Mouse (Mus musculus) layer of hippocampus, postnatal 36 days (tissue): Measurements from ENCODE around the gene Ccl26. TPM values are rescaled to one million over a fixed set of nuclear protein-coding genes. Genes with fewer than 3 reads are reported as not detected.

Experiments used
- DNase-seq, 2 experiments: peaks; one replicate each; pipeline ENCODE4 v3.0.0; 2022
- total RNA-seq, 2 experiments: library from RNA; stranded (reverse); gene quantifications; 2 replicates each; pipeline ENCODE4 v1.2.3; 2021

Ccl26 gene
- total RNA-seq, 2 experiments from 2014 or later: not detected

GRCm38 (mm10) chr5:135537794-135538214 lies 25.6 kb downstream of the Ccl26 start:
- DNase-seq: no peak

DNA sequence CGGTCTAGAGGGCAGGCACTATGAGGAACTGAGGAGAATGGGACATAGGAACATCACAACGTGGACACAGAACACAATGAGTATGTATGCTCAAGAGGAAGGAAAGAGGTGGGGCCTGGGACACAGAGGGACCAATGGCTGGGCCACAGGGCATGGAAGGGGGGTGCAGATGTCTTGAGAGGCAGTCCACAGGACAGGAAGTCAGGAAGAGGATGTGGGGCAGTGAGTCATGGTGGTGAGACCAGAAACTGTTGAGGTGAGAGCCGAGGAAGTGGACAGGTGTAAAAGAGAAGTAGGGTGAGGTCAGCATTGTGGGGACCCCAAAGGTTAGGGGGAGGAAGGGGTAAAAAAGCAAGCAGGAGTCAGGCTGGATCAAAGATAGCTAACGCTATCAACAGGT lies 26.0 kb downstream of the Ccl26 start:
- no peak for DNase-seq

DNA sequence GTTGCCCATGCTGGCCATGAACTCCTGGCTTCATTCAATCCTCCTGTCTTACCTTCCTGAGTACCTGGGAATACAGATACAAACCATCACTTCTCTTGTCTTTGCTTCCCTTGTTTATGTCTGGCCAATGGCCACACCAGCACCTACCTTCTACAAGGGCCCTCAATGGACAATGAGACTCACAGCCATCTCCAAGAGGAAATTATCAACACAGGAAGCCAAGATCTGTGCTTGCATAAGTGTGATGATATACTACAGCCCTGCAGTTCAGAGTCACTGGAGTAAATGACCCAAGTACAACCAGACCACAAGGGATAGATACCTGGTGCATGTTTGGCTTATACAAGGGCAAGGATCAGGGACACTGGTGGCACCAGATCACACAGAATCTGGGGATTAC lies 27.5 kb downstream of the Ccl26 start:
- no peak for DNase-seq

- DNase-seq: no peak
Observed at GRCm38 (mm10) chr5:135533431-135533830, 29.9 kb downstream of the Ccl26 start.

DNA sequence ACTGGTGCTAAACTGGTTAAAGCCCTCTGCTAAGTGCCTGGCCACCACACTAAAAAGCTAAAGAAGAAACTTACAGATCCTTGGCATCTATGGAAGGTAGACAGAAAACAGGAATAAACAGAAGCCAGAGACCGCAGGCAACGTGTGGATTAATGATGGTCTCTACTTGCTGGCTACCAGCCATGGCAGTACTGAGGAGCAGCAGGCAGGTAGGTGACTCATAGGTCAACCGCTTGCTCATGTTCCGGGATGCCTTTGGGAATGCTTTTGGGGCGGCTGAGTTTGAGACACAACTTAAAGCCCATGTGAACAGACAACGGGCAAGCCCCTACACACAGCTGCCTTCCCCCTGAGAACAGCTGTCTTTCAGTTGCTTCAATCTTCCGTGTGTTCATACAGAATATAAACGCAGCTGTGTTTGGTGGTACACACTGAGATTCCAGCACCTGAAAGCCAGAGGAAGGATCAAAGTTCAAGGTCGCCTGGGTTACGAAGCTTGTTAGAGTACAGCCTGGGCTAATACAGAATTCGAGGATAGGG lies 32.0 kb downstream of the Ccl26 start:
- DNase-seq: no peak

DNA sequence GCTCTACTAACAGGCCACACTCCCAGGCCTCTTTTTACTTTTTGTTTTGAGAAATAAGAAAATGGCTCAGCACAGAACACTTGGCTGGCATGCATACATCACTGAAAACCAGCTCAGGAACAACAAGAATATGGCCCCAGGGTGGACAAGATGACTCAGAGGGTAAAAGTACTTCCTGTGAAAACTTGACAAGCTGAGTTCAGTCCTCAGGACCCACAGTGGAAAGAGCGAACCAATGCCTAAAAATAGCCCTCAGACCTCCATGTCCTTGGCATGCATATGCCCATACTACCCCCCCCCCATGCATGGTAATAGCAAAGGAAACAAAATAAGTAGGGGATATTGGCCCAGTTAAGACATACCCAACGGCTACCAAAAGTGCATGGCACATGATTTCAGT lies 33.4 kb downstream of the Ccl26 start:
- no peak for DNase-seq

DNA sequence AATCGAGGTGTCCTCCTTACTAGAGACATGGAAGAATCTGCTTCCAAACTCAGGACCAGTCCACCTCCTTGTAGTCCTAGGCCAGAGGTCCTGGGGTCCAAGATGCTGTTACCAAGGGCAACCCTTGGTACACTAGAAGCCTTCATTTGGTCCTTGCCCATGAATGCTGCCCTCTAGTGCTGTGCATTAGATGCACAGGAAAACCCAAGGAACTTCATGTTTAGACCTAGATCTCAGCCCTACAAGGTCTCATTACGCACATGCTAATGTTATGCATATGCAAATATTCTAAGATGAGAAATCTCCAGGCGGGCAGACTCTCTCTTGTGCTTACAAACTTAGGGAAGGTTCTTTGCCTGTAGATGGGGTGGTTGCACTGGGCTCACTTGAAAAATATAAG lies 34.1 kb downstream of the Ccl26 start:
- DNase-seq: no peak

DNA sequence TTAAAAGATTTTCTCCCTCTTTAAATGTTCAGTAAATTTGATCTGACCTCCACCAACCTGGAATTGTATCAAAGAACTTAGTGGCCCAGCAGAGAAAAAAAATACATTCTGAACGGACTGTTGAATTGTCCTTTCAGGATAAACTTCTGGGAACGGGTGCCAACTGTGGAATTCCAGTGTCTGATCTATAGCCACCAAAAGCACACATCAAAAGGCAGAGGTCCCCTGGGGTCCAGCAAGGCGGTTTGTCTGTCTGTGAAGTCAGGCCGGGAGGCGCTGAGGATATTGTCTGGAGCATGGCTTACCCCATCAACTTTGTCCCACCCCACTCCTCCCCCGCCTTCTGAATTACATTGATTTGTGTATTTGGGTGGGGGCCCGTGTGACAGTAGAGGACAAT lies 35.4 kb downstream of the Ccl26 start:
- DNase-seq: no peak

GRCm38 (mm10) chr5:135524660-135525560 lies 38.5 kb downstream of the Ccl26 start:
- DNase-seq: no peak

GRCm38 (mm10) chr5:135524087-135524486 lies 39.3 kb downstream of the Ccl26 start:
- no peak for DNase-seq

DNA sequence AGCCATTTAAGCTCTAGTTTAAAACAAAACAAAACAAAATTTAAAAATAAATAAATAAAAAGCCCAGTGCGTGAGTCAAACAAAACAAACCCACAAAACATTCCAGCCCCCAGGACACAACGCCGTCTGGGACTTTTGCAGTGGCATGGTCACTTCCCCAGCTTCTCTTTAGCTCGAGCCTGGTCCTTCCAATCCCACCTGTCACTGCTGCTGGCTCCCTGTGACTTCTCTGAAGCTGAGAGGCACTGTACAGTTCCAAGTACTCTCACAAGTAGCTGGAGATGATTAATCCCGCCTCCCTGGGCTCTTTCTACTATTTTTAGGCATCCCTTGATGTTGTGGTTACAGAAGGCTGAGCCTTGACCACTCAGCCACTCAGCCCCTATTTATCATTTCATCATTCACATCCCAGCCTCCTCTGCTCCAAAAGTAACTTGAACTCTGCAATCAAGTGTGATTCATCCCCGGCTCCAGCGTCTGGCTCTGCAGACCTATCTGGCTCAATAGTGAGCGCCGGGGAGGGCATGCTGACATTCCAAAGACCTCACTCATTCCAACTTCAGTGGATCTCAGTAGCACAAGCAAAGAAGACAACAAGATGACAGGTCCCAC lies 41.2 kb downstream of the Ccl26 start:
- no peak for DNase-seq

DNA sequence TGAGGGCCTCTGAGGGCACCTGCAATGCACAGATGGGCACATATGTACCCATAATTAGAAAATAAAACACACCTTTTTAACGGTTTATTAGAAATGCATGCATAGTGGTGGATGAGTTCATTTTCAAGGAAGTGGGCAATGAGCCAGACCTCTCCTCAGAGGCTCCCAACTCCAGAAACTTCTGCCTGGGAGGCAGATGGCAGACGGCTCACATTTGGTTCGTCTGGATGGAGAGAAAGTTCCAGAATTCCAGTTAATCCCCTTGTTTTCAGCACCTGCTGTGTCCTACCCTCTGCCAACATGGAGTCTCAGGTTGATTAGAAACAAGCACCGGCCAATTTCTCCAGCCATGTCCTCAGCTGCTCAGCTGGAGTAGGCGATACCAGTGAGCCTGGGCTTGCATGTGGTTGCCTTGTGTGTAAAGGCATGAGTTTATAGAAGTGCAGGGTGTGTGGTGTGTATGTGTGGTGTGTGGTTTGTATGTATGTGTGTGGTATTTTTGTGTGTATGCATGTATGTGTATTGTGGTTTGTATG lies 46.0 kb downstream of the Ccl26 start:
- DNase-seq: no peak

DNA sequence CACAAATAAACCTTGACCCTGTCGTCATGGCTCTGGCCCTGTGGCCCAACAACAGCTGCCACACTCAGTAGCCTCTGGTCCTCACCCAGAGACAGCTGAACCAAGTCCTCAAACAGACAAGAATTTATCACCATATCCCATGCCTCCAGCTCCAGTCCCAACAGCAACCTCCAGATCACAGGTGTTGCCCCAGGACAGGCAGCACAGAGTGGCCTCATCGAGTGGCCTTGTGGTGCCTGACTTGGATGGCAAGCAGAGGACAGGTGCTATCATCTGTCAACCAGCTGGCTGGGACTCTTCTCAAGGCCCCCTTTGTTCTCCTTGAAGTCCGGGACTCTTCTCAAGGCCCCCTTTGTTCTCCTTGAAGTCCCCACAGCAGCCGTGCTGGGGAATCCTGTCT lies 50.2 kb downstream of the Ccl26 start:
- DNase-seq: no peak

DNA sequence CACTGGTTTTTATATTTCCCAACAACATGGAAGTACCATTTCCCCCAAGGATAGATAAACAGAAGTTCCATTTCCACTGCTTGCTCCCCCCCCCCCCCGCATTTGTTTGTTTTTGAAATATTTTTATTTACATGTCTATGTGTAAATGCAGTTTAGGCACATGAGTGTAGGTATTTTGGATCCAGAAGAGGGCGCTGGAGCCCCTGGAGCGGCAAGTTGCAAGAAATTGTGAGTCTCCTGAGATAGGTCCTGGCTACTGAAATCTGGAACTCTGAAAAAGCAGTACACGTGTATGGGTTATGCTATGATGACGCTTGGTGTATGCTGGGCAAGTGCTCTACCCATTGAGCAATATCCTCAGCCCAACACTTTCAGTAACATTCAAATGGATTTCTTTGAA lies 52.3 kb downstream of the Ccl26 start:
- no peak for DNase-seq

Other genes with a start within 250 kb of the Ccl26 start
- not detected for gene Fkbp6, start 213.5 kb downstream of the Ccl26 start, total RNA-seq
- gene Trim50, start 210.3 kb downstream of the Ccl26 start, total RNA-seq: not detected
- gene Nsun5, start 193.6 kb downstream of the Ccl26 start, total RNA-seq: 10 to 100 TPM; 18.8 to 25.9 TPM
- gene Pom121, start 169.0 kb downstream of the Ccl26 start, total RNA-seq: 10 to 100 TPM; 48.8 to 51.1 TPM
- gene Hip1, start 18.4 kb downstream of the Ccl26 start, total RNA-seq: 10 to 100 TPM; 32.3 to 46.3 TPM
- gene Ccl24, start 9.5 kb upstream of the Ccl26 start, total RNA-seq: not detected
- 10 to 100 TPM; 78.2 to 83.9 TPM for gene Rhbdd2, start 69.0 kb upstream of the Ccl26 start, total RNA-seq
- gene Por, start 106.5 kb upstream of the Ccl26 start, total RNA-seq: 100 to 1,000 TPM; 104 to 105 TPM
- gene Tmem120a, start 180.9 kb upstream of the Ccl26 start, total RNA-seq: 10 to 100 TPM; 12.4 to 16.4 TPM
- gene Styxl1, start 214.8 kb upstream of the Ccl26 start, total RNA-seq: not detected
- gene Mdh2, start 214.9 kb upstream of the Ccl26 start, total RNA-seq: 100 to 1,000 TPM; 387 to 407 TPM
- 10 to 100 TPM; 83.5 to 86.9 TPM for gene Srrm3, start 243.3 kb upstream of the Ccl26 start, total RNA-seq